Mouse (Mus musculus) adipose tissue, adult 10 weeks (tissue): Measurements from ENCODE around the gene Gm14226. TPM values are rescaled to one million over a fixed set of nuclear protein-coding genes. Genes with fewer than 3 reads are reported as not detected.

Source experiments
- polyA plus RNA-seq: library from polyadenylated mRNA; stranded (reverse); fragments of 350-450 nt; fragmentation: Illumina TruSeq; extraction: RNeasy Lipid Tissue Mini Kit (QIAGEN cat#74804); gene quantifications from one replicate; pipeline ENCODE4 v1.2.3, GENCODE M21; 2014; ENCODE audit warnings: low read depth, low replicate concordance

Gm14226 gene
- polyA plus RNA-seq: 1.5 TPM

DNA sequence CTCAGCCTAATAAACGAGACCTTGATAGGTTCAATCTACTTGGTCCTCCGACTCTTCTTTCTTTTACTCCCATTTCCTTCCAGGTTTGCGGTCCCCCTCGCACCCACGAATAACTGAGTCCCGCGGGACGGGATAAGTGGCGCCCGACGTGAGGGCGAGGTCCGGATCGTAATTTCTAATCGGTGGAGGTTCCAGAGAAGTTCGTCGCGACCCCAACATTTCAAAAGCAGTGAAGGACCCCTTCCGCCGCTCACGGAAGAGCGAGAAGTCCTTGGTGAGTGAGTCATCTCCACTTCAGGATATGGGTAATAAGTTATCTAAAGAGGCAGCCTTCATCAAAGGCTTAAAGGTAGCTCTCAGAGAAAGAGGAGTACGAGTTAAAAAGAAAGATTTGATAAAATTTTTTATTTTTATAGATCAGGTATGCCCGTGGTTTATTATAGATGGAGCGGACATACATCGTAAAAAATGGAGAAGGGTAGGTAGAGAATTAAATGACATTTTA lies at the start of gene Gm14226:
Gene Gm14226, plus strand, starts transcription at position 16 of the 505 bp plus-strand sequence.

DNA sequence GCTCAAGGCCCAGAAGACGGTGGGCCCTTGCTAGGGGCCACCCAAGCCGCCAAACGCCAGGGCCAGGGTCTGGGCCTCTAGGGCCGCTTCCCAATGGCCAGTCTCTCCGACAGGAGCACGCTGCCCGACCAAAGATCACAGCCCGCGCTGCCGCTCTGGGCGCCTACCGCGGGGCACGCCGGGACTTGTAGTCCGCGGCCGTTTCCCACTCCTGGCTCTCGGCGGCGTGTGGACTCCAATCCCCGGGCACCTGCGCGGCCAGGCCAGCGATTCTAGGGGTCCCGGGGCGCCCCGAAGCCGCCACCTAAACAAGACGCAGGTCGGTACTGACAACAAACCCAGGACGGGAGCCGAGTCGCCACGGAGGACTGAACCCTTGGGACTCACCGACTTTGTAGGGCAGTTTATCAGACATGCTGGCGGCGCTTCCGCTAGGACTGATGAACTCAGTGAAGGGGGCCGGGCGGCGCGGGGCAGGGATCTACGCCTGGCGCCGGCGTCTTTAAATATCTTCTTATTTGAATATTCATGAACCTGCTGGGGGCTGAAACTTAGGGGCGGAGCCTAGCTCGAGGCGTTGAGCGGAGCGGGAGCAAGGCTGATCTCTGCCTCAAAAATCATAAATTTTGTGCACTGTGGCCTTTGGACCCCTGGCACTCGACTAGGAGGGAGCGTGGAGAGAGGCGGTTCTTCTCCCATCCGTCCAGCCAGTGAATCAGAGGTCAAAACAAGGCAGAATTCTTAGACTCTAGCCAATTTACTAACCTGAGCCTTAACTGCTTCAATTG lies 56.1 kb downstream of the Gm14226 start, which contains the start of gene Ahcy:
Gene Ahcy, minus strand, starts transcription at position 520 of the 788 bp plus-strand sequence.

Other genes starting within 250 kb of the Gm14226 start
- gene Gm14214, start 248.2 kb upstream of the Gm14226 start, polyA plus RNA-seq: not detected
- gene Raly, start 227.2 kb upstream of the Gm14226 start, polyA plus RNA-seq: 85.3 TPM
- gene a, start 226.9 kb upstream of the Gm14226 start, polyA plus RNA-seq: not detected
- 76.1 TPM for gene Eif2s2, start 125.3 kb upstream of the Gm14226 start, polyA plus RNA-seq
- gene Ahcy, start 56.2 kb downstream of the Gm14226 start, polyA plus RNA-seq: 47.4 TPM
- 32.5 TPM for gene Itch, start 115.2 kb downstream of the Gm14226 start, polyA plus RNA-seq
- 255 TPM for gene Dynlrb1, start 218.3 kb downstream of the Gm14226 start, polyA plus RNA-seq